13 mouse cellular contexts compared by ENCODE assay signal in genomic region chr17:80808069-80808468, GRCm38 (mm10).
DNase-seq lines count a peak whose midpoint lies in the region; ATAC-seq lines count a peak whose summit lies in the region.
"Had no signal": no experiment of that assay in that cellular context is flagged by ENCODE, and none has a peak within 500 bp of the region (broad histone marks: within the 10 kb centered on the region; RNA-seq: fewer than 3 reads in every experiment).

No protein-coding gene starts in this region.

- H3K27ac ChIP-seq in intestine, embryonic 16.5 days (ENCODE audit: low read length), result no peak overlapping the region
- H3K27ac ChIP-seq: limb, embryonic 15.5 days; stomach, embryonic 15.5 days had no signal

- WGBS in intestine, embryonic 16.5 days, result 59% methylated on average over 10 of the region's 10 CpGs

- no peaks in the 10 kb centered on the region for H3K36me3 ChIP-seq in intestine, embryonic 16.5 days (ENCODE audit: control insufficient read depth, insufficient read depth, low read length)
- H3K36me3 ChIP-seq: limb, embryonic 15.5 days; stomach, embryonic 15.5 days had no signal

- intact Hi-C loops in heart, postnatal 25 days (cut with DNase I), result no loop called here

- no peak overlapping the region for H3K9ac ChIP-seq in intestine, embryonic 16.5 days (ENCODE audit: low read depth, low read length)
- H3K9ac ChIP-seq: forebrain, postnatal 0 days; limb, embryonic 15.5 days; stomach, embryonic 15.5 days had no signal

- H3K9me3 ChIP-seq in intestine, embryonic 16.5 days (ENCODE audit: control insufficient read depth, low read length), result no peaks in the 10 kb centered on the region
- H3K9me3 ChIP-seq: limb, embryonic 15.5 days; megakaryocyte, embryonic 14.5 days; stomach, embryonic 15.5 days had no signal

- H3K4me2 ChIP-seq in intestine, embryonic 16.5 days (ENCODE audit: low read depth, low read length), result no peak overlapping the region
- H3K4me2 ChIP-seq: limb, embryonic 15.5 days; stomach, embryonic 15.5 days had no signal

- ATAC-seq in intestine, embryonic 16.5 days, result 0 out of 2 replicates have a peak, but pooled peaks have one; percentile 16
- no peak for ATAC-seq in monocyte, adult 5-6 weeks (replicated peaks; ENCODE audit: insufficient number of reproducible peaks, low FRiP score, low TSS enrichment, poor library complexity, severe bottlenecking)
- ATAC-seq: forebrain, postnatal 0 days had no signal

- DNase-seq in heart, adult 9 months (ENCODE audit: low spot score in 2 of 2), result peak; percentile 23 to 35
- no peak for DNase-seq in heart, postnatal 25 days (ENCODE audit: low spot score)
- DNase-seq in right cerebral cortex, adult 2 months (ENCODE audit: low spot score in 2 of 2), result peak; percentile 45 to 47
- DNase-seq in right cerebral cortex, postnatal 10 days (ENCODE audit: low spot score in 2 of 2), result no peak
- peak; percentile 70 for DNase-seq in lung, postnatal 36 days
- no peak for DNase-seq in adrenal gland, postnatal 36 days
- DNase-seq: forebrain, postnatal 0 days; right cerebral cortex, postnatal 25 days had no signal

- no peak overlapping the region for H3K4me3 ChIP-seq in intestine, embryonic 16.5 days (ENCODE audit: low read length)
- H3K4me3 ChIP-seq: limb, embryonic 15.5 days; megakaryocyte, embryonic 14.5 days; stomach, embryonic 15.5 days had no signal

- no peaks in the 10 kb centered on the region for H3K27me3 ChIP-seq in intestine, embryonic 16.5 days (replicated peaks; ENCODE audit: control insufficient read depth, insufficient read depth, low read length)
- H3K27me3 ChIP-seq: limb, embryonic 15.5 days; stomach, embryonic 15.5 days had no signal

- no peaks in the 10 kb centered on the region for H3K4me1 ChIP-seq in intestine, embryonic 16.5 days (ENCODE audit: control insufficient read depth, insufficient read depth, low read length)
- H3K4me1 ChIP-seq: megakaryocyte, embryonic 14.5 days had no signal

Comparison
In these comparisons a context has a peak if more than half of its experiments do, and no peak if none do; other contexts are left out.
1. DNase-seq: peak in heart, adult 9 months (2 of 2), right cerebral cortex, adult 2 months (2 of 2) and lung, postnatal 36 days (single experiment); none in heart, postnatal 25 days (single experiment), right cerebral cortex, postnatal 10 days (0 of 2) and adrenal gland, postnatal 36 days (0 of 2).